Mouse (Mus musculus) liver, embryonic 14.5 days (tissue): Measurements from ENCODE around the gene Clec2h. TPM values are rescaled to one million over a fixed set of nuclear protein-coding genes. Genes with fewer than 3 reads are reported as not detected.
"Not testable (repeated sequence)": the region's sequence is repeated elsewhere in the genome, so short reads cannot be mapped to it uniquely, and the experiment has no call there.

Source experiments
- ATAC-seq: fragments of 200-750 bp; cut with Nextera tagmentation; 2 replicates; pipeline ENCODE4 v1.8.0; 2017; ENCODE audit warnings: moderate number of reproducible peaks, mild to moderate bottlenecking, moderate library complexity; ENCODE audit not compliant: insufficient read depth
- DNase-seq, 3 experiments: peaks; one replicate each; pipeline ENCODE4 v3.0.0-alpha.2; 2012 to 2013; ENCODE audit warnings: low read depth in 3 of 3, low spot score in 3 of 3
- H3K27ac ChIP-seq: fragments of 300-500 bp; sonication (generic); 2 replicates; pipeline ENCODE4 v1.5.1; 2014; ENCODE audit warnings: moderate library complexity, mild to moderate bottlenecking, control low read depth, inconsistent platforms
- H3K27me3 ChIP-seq: fragments of 300-500 bp; sonication (generic); 2 replicates; pipeline ENCODE4 v1.6.1; 2014; ENCODE audit warnings: mild to moderate bottlenecking, low read length, moderate library complexity; ENCODE audit not compliant: control insufficient read depth, insufficient read depth
- H3K36me3 ChIP-seq: fragments of 300-500 bp; sonication (generic); replicated peaks from 2 replicates; pipeline ENCODE4 v1.6.1; 2014; ENCODE audit warnings: low read depth; ENCODE audit not compliant: control insufficient read depth, insufficient read depth
- H3K4me1 ChIP-seq, 2 experiments: fragments of 200-500 bp in 1 of 2; fragments of 300-500 bp in 1 of 2; sonication (generic) in 1 of 2; replicated peaks; 2 replicates each; pipeline ENCODE4 v1.6.1; 2012 to 2014; ENCODE audit warnings: antibody characterized with exemption in 1 of 2, inconsistent platforms in 1 of 2, low read length in 1 of 2; ENCODE audit not compliant: control insufficient read depth in 2 of 2, insufficient read depth in 2 of 2
- H3K4me2 ChIP-seq: fragments of 300-500 bp; sonication (generic); 2 replicates; pipeline ENCODE4 v1.6.1; 2014; ENCODE audit warnings: low read depth, mild to moderate bottlenecking, control low read depth, moderate library complexity
- H3K4me3 ChIP-seq, 2 experiments: fragments of 200-500 bp in 1 of 2; fragments of 300-500 bp in 1 of 2; sonication (generic) in 1 of 2; 2 replicates each; pipeline ENCODE4 v1.5.1; 2012 to 2014; ENCODE audit warnings: low read depth in 2 of 2, low read length in 2 of 2, mild to moderate bottlenecking in 2 of 2, control low read depth in 1 of 2, inconsistent platforms in 1 of 2, moderate library complexity in 1 of 2; ENCODE audit not compliant: insufficient read depth in 1 of 2
- H3K9ac ChIP-seq: fragments of 300-500 bp; sonication (generic); replicated peaks from 2 replicates; pipeline ENCODE4 v1.6.1; 2014; ENCODE audit warnings: mild to moderate bottlenecking, control low read depth, moderate library complexity
- H3K9me3 ChIP-seq: fragments of 300-500 bp; sonication (generic); 2 replicates; pipeline ENCODE4 v1.6.1; 2016; ENCODE audit warnings: low read length, mixed read lengths; ENCODE audit not compliant: control insufficient read depth
- CTCF ChIP-seq: IDR thresholded peaks from 2 replicates; pipeline ENCODE4 v1.5.1; 2016; ENCODE audit warnings: antibody characterized with exemption, low read depth, control low read depth
- EP300 ChIP-seq: IDR thresholded peaks from 2 replicates; pipeline ENCODE4 v1.6.1; 2016; ENCODE audit warnings: antibody characterized with exemption, low read depth
- WGBS: fragments of 180-500 bp; shearing (Covaris S2); extraction: QIAGEN DNeasy Blood & Tissue Kit; methylation state at CpG from one replicate; pipeline ENCODE4 v1.1.7; 2014; ENCODE audit not compliant: insufficient replicate concordance; 5-methylcytosine and 5-hydroxymethylcytosine counted together
- polyA plus RNA-seq, 2 experiments: library from polyadenylated mRNA; depleted of rRNA in 1 of 2; stranded (reverse) in 1 of 2; unstranded in 1 of 2; fragments of >200 nt; fragmentation: Nextera tagmentation in 1 of 2; extraction: Ambion mirVana in 1 of 2; gene quantifications; 2 replicates each; pipeline versions ENCODE4 v1.2.1 to v1.2.3; 2012 to 2014

Clec2h gene
- polyA plus RNA-seq, 2 experiments = 0.07 TPM; not detected in 1

GRCm38 (mm10) chr6:128629771-128630739, 32.1 kb upstream of the Clec2h start:
- H3K27me3 ChIP-seq, H3K4me3 ChIP-seq, DNase-seq, H3K9ac ChIP-seq, H3K4me1 ChIP-seq, H3K4me2 ChIP-seq, H3K27ac ChIP-seq, H3K36me3 ChIP-seq, H3K9me3 ChIP-seq: not testable (repeated sequence)
- peak; percentile 64 for ATAC-seq
- peak; percentile 70 for TF ChIP-seq CTCF
- WGBS = 39% methylated on average over 13 of the region's 13 CpGs

- WGBS = 49% methylated on average over 15 of the region's 15 CpGs
- DNase-seq, H3K4me1 ChIP-seq, H3K9ac ChIP-seq, H3K4me2 ChIP-seq, H3K36me3 ChIP-seq, H3K9me3 ChIP-seq, H3K4me3 ChIP-seq, H3K27me3 ChIP-seq, H3K27ac ChIP-seq: not testable (repeated sequence)
- ATAC-seq = peak; percentile 61
These were observed 31.0 kb upstream of the Clec2h start for GRCm38 (mm10) chr6:128630912-128631905.

- H3K9ac ChIP-seq = no peak overlapping the region
- WGBS = 53% methylated on average over 1 of the region's 1 CpGs
These were observed 21.5 kb upstream of the Clec2h start for GRCm38 (mm10) chr6:128640673-128641072.

GRCm38 (mm10) chr6:128641116-128641716, 21.0 kb upstream of the Clec2h start:
- ATAC-seq = no peak
- 49% methylated on average over 2 of the region's 2 CpGs for WGBS

More at GRCm38 (mm10) chr6:128640673-128641072, 21.5 kb upstream of the Clec2h start:
- no peak for TF ChIP-seq EP300
- no peak for TF ChIP-seq CTCF
- Histone ChIP-seq H3K4me1 (no peaks in the 10 kb centered on the region), H3K27me3 (no peaks in the 10 kb centered on the region), H3K4me2 (no peak overlapping the region), H3K4me3 (no peak overlapping the region), H3K9me3 (no peaks in the 10 kb centered on the region), H3K36me3 (no peaks in the 10 kb centered on the region), H3K27ac (no peak overlapping the region)
- DNase-seq = no peak
- ATAC-seq = no peak

More at GRCm38 (mm10) chr6:128641116-128641716, 21.0 kb upstream of the Clec2h start:
- Histone ChIP-seq H3K9ac (no peak overlapping the region), H3K36me3 (no peaks in the 10 kb centered on the region), H3K9me3 (no peaks in the 10 kb centered on the region), H3K27ac (no peak overlapping the region), H3K4me3 (no peak overlapping the region), H3K4me1 (no peaks in the 10 kb centered on the region), H3K4me2 (no peak overlapping the region), H3K27me3 (no peaks in the 10 kb centered on the region)
- no peak for DNase-seq
- TF ChIP-seq EP300 (no peak), CTCF (no peak)
